Mouse (Mus musculus): ENCODE results near the gene Scarf2.

The Scarf2 gene

GRCm38 (mm10) chr16:17796971-17797811 is at the start of gene Scarf2:
Scarf2 (plus strand) TSS chr16:17797282.
- DNase-seq (ENCODE audit: low spot score) = peak; percentile 66

GRCm38 (mm10) chr16:17753001-17753400 is 44.1 kb upstream of the Scarf2 start:
- peak; percentile 72 for DNase-seq (ENCODE audit: low spot score)

DNA sequence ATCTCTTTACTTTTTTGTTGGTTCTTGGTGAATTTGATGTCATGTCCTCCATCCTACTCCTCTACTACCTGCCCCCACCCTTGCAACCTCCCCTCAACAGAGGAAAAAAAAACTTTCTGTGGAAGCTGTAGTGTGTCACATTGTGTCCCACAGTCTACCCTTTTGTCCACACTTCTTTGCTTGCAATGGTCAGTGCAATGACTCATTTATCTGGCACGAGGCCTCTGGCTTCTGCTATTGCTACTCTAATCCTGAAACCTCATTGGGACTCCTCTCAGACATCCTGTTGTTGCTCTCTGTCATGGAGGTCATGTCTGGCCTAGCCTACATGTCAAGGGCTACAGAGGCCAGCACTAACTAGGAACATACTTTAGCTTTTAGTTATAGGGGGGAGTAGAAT is 43.4 kb upstream of the Scarf2 start:
- peak; percentile 22 for DNase-seq (ENCODE audit: low spot score)

GRCm38 (mm10) chr16:17757756-17758155 is 39.3 kb upstream of the Scarf2 start:
- DNase-seq (ENCODE audit: low spot score) = no peak

- no peak for DNase-seq (ENCODE audit: low spot score)
Observed at GRCm38 (mm10) chr16:17758902-17759301, 38.2 kb upstream of the Scarf2 start.

DNA sequence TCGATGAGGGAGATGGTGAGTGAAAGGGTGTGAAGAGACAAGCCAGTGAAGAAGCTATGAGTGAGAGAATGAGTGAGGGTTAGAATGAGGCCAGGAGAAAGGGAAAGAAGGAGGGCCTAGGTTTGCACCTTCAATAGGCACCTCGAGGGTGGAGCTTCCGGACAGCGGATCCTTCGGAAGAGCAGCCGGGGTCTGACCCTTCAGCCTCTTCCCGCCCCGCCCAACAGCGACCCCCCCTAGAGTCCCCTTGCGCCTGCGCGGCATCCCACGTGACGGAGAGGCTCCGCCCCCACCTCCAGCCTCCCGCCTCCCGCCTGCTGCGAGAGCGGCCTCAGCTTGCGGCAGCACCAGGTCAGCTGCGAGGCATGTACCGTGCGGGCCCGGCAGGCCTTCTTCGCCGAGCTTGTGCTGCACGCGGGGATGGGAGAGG is 37.7 kb upstream of the Scarf2 start, which contains the start of gene Klhl22:
Klhl22 (plus strand) TSS at position 275 of the 430 bp plus-strand sequence.
- peak; percentile 90 for DNase-seq (ENCODE audit: low spot score)

DNA sequence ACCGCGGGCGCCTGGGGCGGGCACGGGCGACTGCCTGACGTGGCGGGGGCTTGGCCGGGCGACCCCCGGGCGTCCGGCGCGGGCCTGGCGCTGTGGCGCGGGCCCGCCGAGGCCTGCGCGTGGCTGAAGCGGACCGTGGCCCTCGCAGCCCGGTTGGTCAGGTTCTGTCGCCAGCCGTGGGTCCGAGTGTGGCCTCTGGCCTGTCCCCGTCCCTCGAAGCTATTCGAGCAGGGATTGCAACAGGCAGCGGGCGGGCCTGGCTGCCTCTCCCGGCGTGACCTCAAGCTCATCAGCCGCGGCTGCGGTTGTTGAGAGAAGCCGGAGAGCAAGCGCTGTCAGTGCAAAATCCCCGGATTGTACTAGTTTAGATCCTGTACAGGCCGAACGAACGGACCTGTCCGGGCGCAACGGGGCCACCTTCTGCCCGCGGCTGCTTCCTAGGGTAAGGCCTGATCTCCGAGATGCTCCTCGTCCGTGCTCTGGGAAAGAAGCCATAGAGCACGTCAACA is 37.2 kb upstream of the Scarf2 start:
- peak; percentile 54 for DNase-seq (ENCODE audit: low spot score)

DNA sequence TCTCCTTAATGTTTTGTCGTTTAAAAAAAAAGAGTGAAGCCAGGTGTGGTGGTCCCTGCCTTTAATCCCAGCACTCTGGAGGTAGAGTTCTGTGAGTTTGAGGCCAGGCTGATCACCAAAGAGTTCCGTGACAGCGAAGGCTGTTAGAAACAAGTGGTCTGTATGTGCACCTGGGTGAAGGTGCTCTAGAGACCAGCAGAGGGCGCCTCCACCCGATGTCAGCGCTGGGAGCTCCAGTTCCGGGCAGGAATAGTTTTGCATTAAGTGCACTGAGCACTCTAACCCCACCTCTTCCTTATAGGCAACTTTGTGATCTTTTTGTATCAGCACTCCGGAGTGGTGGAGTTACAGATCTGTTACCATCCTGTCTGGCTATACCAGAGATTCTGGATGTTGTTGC is 36.4 kb upstream of the Scarf2 start:
- peak; percentile 28 for DNase-seq (ENCODE audit: low spot score)

- no peak for DNase-seq (ENCODE audit: low spot score)
Observed at GRCm38 (mm10) chr16:17761074-17761473, 36.0 kb upstream of the Scarf2 start.

GRCm38 (mm10) chr16:17764108-17764511 is 33.0 kb upstream of the Scarf2 start:
- no peak for DNase-seq (ENCODE audit: low spot score)

GRCm38 (mm10) chr16:17768834-17769233 is 28.2 kb upstream of the Scarf2 start:
- no peak for DNase-seq (ENCODE audit: low spot score)

GRCm38 (mm10) chr16:17771117-17771865 is 25.8 kb upstream of the Scarf2 start:
- no peak for DNase-seq (ENCODE audit: low spot score)

DNA sequence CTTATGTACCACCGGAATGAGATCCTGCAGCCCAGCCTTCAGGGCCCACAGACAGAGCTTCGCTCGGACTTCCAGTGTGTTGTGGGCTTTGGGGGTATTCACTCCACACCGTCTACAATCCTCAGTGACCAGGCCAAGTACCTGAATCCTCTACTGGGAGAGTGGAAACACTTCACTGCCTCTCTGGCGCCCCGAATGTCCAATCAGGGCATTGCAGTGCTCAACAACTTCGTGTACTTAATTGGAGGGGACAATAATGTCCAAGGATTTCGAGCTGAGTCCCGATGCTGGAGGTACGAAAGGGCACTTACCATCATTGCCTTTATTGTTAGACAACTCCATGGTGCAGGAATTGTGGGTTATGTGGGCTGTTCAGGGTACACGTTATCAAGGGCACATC is 20.3 kb upstream of the Scarf2 start:
- DNase-seq (ENCODE audit: low spot score) = peak; percentile 42

DNA sequence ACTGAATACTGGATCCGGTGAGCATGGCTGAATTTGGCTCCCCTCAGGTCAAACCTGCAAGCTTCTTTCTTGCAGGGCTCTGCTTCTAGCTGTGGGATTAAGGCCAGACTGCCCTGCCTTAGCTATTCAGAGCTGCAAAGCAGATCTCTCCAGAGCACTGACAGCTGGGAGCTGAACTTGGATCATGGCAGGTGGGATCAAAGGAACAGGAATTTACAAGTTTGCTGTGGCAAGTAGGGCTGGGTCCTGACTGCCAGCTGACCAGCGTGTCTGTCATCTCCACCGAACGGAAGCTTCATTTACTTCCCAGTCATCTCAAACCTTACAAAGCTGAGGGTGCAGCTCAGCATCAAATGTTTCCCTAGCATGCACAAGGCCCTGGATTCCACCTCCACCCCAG is 18.9 kb upstream of the Scarf2 start:
- no peak for DNase-seq (ENCODE audit: low spot score)

- DNase-seq (ENCODE audit: low spot score) = no peak
Observed at GRCm38 (mm10) chr16:17779692-17780091, 17.4 kb upstream of the Scarf2 start.

DNA sequence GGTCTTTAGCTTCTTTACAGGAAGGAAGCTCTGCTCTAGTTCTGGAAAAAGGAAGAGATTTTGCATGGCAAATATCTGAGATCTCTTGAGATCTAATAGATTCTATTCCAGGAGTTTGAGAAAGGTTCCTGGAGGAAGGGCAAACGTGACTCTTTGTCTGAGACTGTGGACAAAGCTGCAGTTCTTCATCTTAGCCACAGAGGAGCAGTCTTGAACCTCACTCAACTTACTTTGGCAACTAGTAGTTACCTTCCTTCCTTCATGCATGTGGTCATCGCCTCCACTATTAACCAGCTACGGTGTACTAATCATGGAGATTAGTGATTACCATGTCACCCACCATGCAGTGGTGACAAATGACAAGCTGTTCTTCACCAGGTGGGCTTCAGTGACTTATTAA is 11.7 kb upstream of the Scarf2 start:
- no peak for DNase-seq (ENCODE audit: low spot score)

GRCm38 (mm10) chr16:17792728-17793127 is 4.4 kb upstream of the Scarf2 start:
- DNase-seq (ENCODE audit: low spot score) = no peak

- DNase-seq (ENCODE audit: low spot score) = no peak
Observed at GRCm38 (mm10) chr16:17794047-17794446, 3.0 kb upstream of the Scarf2 start.

DNA sequence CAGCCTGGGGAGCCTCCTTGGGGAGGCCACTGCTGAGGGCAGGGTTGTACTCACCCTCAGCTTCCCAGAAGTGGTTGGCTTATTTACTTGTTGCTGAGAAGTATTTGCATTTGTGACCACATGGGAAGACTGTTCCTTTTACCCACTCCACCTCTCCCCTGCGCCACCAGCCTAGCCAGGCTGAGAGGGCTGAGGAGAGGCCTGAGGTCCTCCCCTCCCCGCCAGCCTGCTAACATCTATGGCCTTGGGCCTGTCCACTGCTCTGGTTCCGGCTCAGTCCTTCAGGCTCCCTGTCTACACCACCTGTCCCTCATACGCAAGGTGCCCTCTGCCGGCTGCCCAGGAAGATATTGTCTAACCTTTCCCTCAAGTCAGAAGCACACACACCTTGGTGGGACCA is 1.4 kb upstream of the Scarf2 start:
- no peak for DNase-seq (ENCODE audit: low spot score)

- no peak for DNase-seq (ENCODE audit: low spot score)
Observed at GRCm38 (mm10) chr16:17796519-17796918, 563 bp upstream of the Scarf2 start.

- no peak for DNase-seq (ENCODE audit: low spot score)
Observed at GRCm38 (mm10) chr16:17797812-17798311, 780 bp downstream of the Scarf2 start.

GRCm38 (mm10) chr16:17798321-17799180 is 1.5 kb downstream of the Scarf2 start:
- DNase-seq (ENCODE audit: low spot score) = peak; percentile 73

Data from urinary bladder, postnatal 14 days (tissue).